Mouse (Mus musculus) kidney, adult 2 months (tissue): ENCODE data around the gene Olfr707. TPM values are rescaled to one million over a fixed set of nuclear protein-coding genes. Genes with fewer than 3 reads are reported as not detected.

Experiments used
- DNase-seq: peaks from one replicate; pipeline ENCODE4 v3.0.0; 2021
- H3K27ac ChIP-seq: fragments of 200-500 bp; 2 replicates; pipeline ENCODE4 v1.5.1; 2012; ENCODE audit warnings: low read depth, low read length, control low read depth, inconsistent platforms; ENCODE audit not compliant: insufficient read depth
- H3K27me3 ChIP-seq: fragments of 200-500 bp; replicated peaks from 2 replicates; pipeline ENCODE4 v1.6.1; 2012; ENCODE audit warnings: mild to moderate bottlenecking, moderate library complexity, low read length, inconsistent platforms; ENCODE audit not compliant: control insufficient read depth, insufficient read depth
- H3K36me3 ChIP-seq: fragments of 200-500 bp; 2 replicates; pipeline ENCODE4 v1.6.1; 2012; ENCODE audit warnings: mild to moderate bottlenecking, moderate library complexity, low read length, inconsistent platforms; ENCODE audit not compliant: control insufficient read depth, insufficient read depth
- H3K4me1 ChIP-seq: fragments of 200-500 bp; 2 replicates; pipeline ENCODE4 v1.6.1; 2011; ENCODE audit warnings: low read length; ENCODE audit not compliant: control insufficient read depth, insufficient read depth
- H3K4me3 ChIP-seq: fragments of 200-500 bp; 2 replicates; pipeline ENCODE4 v1.5.1; 2011; ENCODE audit warnings: mild to moderate bottlenecking, low read depth, low read length, control low read depth; ENCODE audit not compliant: insufficient read depth
- CTCF ChIP-seq: fragments of 200-500 bp; conservative IDR thresholded peaks from 2 replicates; pipeline ENCODE4 v1.5.1; 2011; ENCODE audit warnings: low read depth, mild to moderate bottlenecking, control low read depth, low read length, moderate library complexity, mixed read lengths; ENCODE audit not compliant: insufficient read depth, insufficient read length
- POLR2A ChIP-seq: fragments of 200-500 bp; IDR thresholded peaks from one replicate; pipeline ENCODE4 v1.6.1; 2011; ENCODE audit warnings: low read depth, low read length, control low read depth
- WGBS: fragments of 180-500 bp; shearing (Covaris S2); methylation state at CpG from one replicate; pipeline ENCODE4 v1.1.7; 2018; 5-methylcytosine and 5-hydroxymethylcytosine counted together
- polyA plus RNA-seq: library from polyadenylated mRNA; depleted of rRNA; stranded (reverse); fragments of >200 nt; gene quantifications from 2 replicates; pipeline ENCODE4 v1.2.3, GENCODE M21; 2012; rRNA removed

Olfr707 gene
- polyA plus RNA-seq, 1 experiment, result not detected

DNA sequence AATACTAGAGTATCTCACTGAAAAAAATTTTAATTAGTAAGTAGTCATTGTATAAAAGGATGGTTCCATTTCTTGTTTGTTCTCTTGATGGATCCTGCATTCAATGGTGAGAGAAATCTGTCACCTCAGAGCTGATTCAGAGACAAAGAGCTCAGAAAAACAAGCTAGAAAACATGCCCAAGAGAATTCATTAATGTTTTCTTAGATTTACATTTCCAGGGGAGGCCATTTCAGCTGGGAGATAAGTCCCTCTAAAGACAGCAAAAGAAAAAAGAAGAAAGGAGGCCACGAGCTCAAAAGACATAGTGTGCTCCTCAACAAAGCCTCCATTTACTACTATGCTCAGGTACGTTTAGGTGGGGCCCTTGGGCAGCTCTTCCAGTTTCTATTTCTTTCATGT lies 58.0 kb downstream of the Olfr707 start, which contains the start of gene Olfr703:
TSS of gene Olfr703 (plus strand) at position 301 of the 400 bp plus-strand sequence.
- Histone ChIP-seq H3K4me1 (no peaks in the 10 kb centered on the region), H3K27ac (no peak within 1 kb of the TSS), H3K4me3 (no peak within 1 kb of the TSS), H3K36me3 (no peaks in the 10 kb centered on the region), H3K27me3 (no peaks in the 10 kb centered on the region)
- no peak for TF ChIP-seq POLR2A
- no peak for TF ChIP-seq CTCF
- 61% methylated on average over 2 of the region's 2 CpGs for WGBS
- DNase-seq, result no peak

Other genes with a start within 250 kb of the Olfr707 start
- gene Olfr693, start 220.7 kb downstream of the Olfr707 start, polyA plus RNA-seq, result not detected in 2 replicates
- gene Olfr694, start 209.4 kb downstream of the Olfr707 start, polyA plus RNA-seq, result not detected in 2 replicates
- gene Olfr695, start 184.8 kb downstream of the Olfr707 start, polyA plus RNA-seq, result not detected in 2 replicates
- not detected in 2 replicates for gene Olfr697, start 158.8 kb downstream of the Olfr707 start, polyA plus RNA-seq
- not detected in 2 replicates for gene Olfr698, start 145.8 kb downstream of the Olfr707 start, polyA plus RNA-seq
- gene Olfr699, start 108.0 kb downstream of the Olfr707 start, polyA plus RNA-seq, result not detected in 2 replicates
- gene Olfr700, start 92.4 kb downstream of the Olfr707 start, polyA plus RNA-seq, result not detected in 2 replicates
- gene Olfr701, start 87.1 kb downstream of the Olfr707 start, polyA plus RNA-seq, result not detected in 2 replicates
- gene Olfr702, start 67.3 kb downstream of the Olfr707 start, polyA plus RNA-seq, result not detected in 2 replicates
- not detected in 2 replicates for gene Olfr703, start 57.9 kb downstream of the Olfr707 start, polyA plus RNA-seq
- not detected in 2 replicates for gene Olfr704, start 38.1 kb downstream of the Olfr707 start, polyA plus RNA-seq
- gene Olfr705, start 24.4 kb downstream of the Olfr707 start, polyA plus RNA-seq, result not detected in 2 replicates
- not detected in 2 replicates for gene Olfr706, start 13.1 kb downstream of the Olfr707 start, polyA plus RNA-seq
- not detected in 2 replicates for gene Olfr1532-ps1, start 6.8 kb upstream of the Olfr707 start, polyA plus RNA-seq
- not detected in 2 replicates for gene Olfr709-ps1, start 31.0 kb upstream of the Olfr707 start, polyA plus RNA-seq
- not detected in 2 replicates for gene Olfr710, start 47.1 kb upstream of the Olfr707 start, polyA plus RNA-seq
- gene Olfr6, start 62.7 kb upstream of the Olfr707 start, polyA plus RNA-seq, result not detected in 2 replicates
- gene Olfr711, start 74.2 kb upstream of the Olfr707 start, polyA plus RNA-seq, result not detected in 2 replicates
- gene Olfr2, start 104.8 kb upstream of the Olfr707 start, polyA plus RNA-seq, result not detected in 2 replicates
- not detected in 2 replicates for gene Olfr713, start 129.9 kb upstream of the Olfr707 start, polyA plus RNA-seq
- gene Olfr714, start 169.7 kb upstream of the Olfr707 start, polyA plus RNA-seq, result not detected in 2 replicates
- gene Olfr17, start 192.0 kb upstream of the Olfr707 start, polyA plus RNA-seq, result not detected in 2 replicates
- gene Olfr715b, start 209.1 kb upstream of the Olfr707 start, polyA plus RNA-seq, result not detected in 2 replicates
- gene Olfr715, start 229.8 kb upstream of the Olfr707 start, polyA plus RNA-seq, result not detected in 2 replicates
- gene Olfr716, start 237.1 kb upstream of the Olfr707 start, polyA plus RNA-seq, result not detected in 2 replicates